Mouse (Mus musculus): ENCODE measurements around the gene Vsx1.

The Vsx1 gene

GRCm38 (mm10) chr2:150667820-150668766, 21.1 kb downstream of the Vsx1 start, which contains the start of gene Acss1:
TSS of gene Acss1 (minus strand) at chr2:150668500.
- peak in 1 of 2 experiments; percentile 48 for DNase-seq (ENCODE audit: low spot score in 2 of 2)

- DNase-seq (ENCODE audit: low spot score in 2 of 2), result no peak
Observed at GRCm38 (mm10) chr2:150667065-150667819, 21.9 kb downstream of the Vsx1 start.

- no peak for DNase-seq (ENCODE audit: low spot score in 2 of 2)
Observed at GRCm38 (mm10) chr2:150666723-150667064, 22.5 kb downstream of the Vsx1 start.

- no peak for DNase-seq (ENCODE audit: low spot score in 2 of 2)
Observed at GRCm38 (mm10) chr2:150665534-150666451, 23.4 kb downstream of the Vsx1 start.

- DNase-seq (ENCODE audit: low spot score in 2 of 2), result no peak
Observed at GRCm38 (mm10) chr2:150665006-150665405, 24.2 kb downstream of the Vsx1 start.

- no peak for DNase-seq (ENCODE audit: low spot score in 2 of 2)
Observed at GRCm38 (mm10) chr2:150664152-150664920, 24.8 kb downstream of the Vsx1 start.

- no peak for DNase-seq (ENCODE audit: low spot score in 2 of 2)
Observed at GRCm38 (mm10) chr2:150663255-150663654, 25.9 kb downstream of the Vsx1 start.

- DNase-seq (ENCODE audit: low spot score in 2 of 2), result no peak
Observed at GRCm38 (mm10) chr2:150662007-150662406, 27.2 kb downstream of the Vsx1 start.

- no peak for DNase-seq (ENCODE audit: low spot score in 2 of 2)
Observed at GRCm38 (mm10) chr2:150660668-150661451, 28.3 kb downstream of the Vsx1 start.

GRCm38 (mm10) chr2:150660049-150660448, 29.1 kb downstream of the Vsx1 start:
- DNase-seq (ENCODE audit: low spot score in 2 of 2), result no peak

GRCm38 (mm10) chr2:150656975-150657768, 32.0 kb downstream of the Vsx1 start:
- DNase-seq (ENCODE audit: low spot score in 2 of 2), result no peak

- DNase-seq (ENCODE audit: low spot score in 2 of 2), result no peak
Observed at GRCm38 (mm10) chr2:150656112-150656511, 33.0 kb downstream of the Vsx1 start.

GRCm38 (mm10) chr2:150655290-150655689, 33.9 kb downstream of the Vsx1 start:
- no peak for DNase-seq (ENCODE audit: low spot score in 2 of 2)

- no peak for DNase-seq (ENCODE audit: low spot score in 2 of 2)
Observed at GRCm38 (mm10) chr2:150654814-150655213, 34.3 kb downstream of the Vsx1 start.

- no peak for DNase-seq (ENCODE audit: low spot score in 2 of 2)
Observed at GRCm38 (mm10) chr2:150651366-150651765, 37.8 kb downstream of the Vsx1 start.

- no peak for DNase-seq (ENCODE audit: low spot score in 2 of 2)
Observed at GRCm38 (mm10) chr2:150650511-150651074, 38.6 kb downstream of the Vsx1 start.

- no peak for DNase-seq (ENCODE audit: low spot score in 2 of 2)
Observed at GRCm38 (mm10) chr2:150648300-150648895, 40.8 kb downstream of the Vsx1 start.

- no peak for DNase-seq (ENCODE audit: low spot score in 2 of 2)
Observed at GRCm38 (mm10) chr2:150647681-150648299, 41.4 kb downstream of the Vsx1 start.

All from frontal cortex, postnatal 14 days (tissue).